Mouse (Mus musculus): ENCODE measurements around the gene Ap1b1.

GRCm38 (mm10) chr11:5033136-5033535 lies 46.5 kb downstream of the Ap1b1 start:
- TF ChIP-seq CTCF (IDR thresholded peaks at IDR 0.05; ENCODE audit: control insufficient read depth, insufficient read depth, low read length) (no peak), POLR2A (IDR thresholded peaks at IDR 0.05; ENCODE audit: borderline replicate concordance, control insufficient read depth, low read depth, low read length) (no peak)

All from bone marrow, adult 2 months (tissue).